Mouse (Mus musculus): ENCODE data around the gene Prmt2. TPM values are rescaled to one million over a fixed set of nuclear protein-coding genes. Genes with fewer than 3 reads are reported as not detected.

Gene Prmt2
- polyA plus RNA-seq, 1 experiment from 2014 or later = 3.0 TPM

- ATAC-seq = no peak
- 61% methylated on average over 1 of the region's 1 CpGs for WGBS (ENCODE audit: insufficient replicate concordance)
- Histone ChIP-seq H3K27ac (ENCODE audit: low read depth) (no peak overlapping the region), H3K4me2 (ENCODE audit: low read depth, low read length) (no peak overlapping the region), H3K4me1 (ENCODE audit: insufficient read depth) (no peaks in the 10 kb centered on the region), H3K27me3 (ENCODE audit: insufficient read depth, low read length) (no peaks in the 10 kb centered on the region), H3K9me3 (ENCODE audit: low read length) (no peaks in the 10 kb centered on the region), H3K36me3 (replicated peaks; ENCODE audit: insufficient read depth, low read length) (no peaks in the 10 kb centered on the region), H3K4me3 (ENCODE audit: low read depth, low read length) (no peak overlapping the region), H3K9ac (replicated peaks) (no peak overlapping the region)
- DNase-seq = no peak
- TF ChIP-seq CTCF (IDR thresholded peaks at IDR 0.05; ENCODE audit: low read depth) = no peak
- TF ChIP-seq EP300 (IDR thresholded peaks at IDR 0.05; ENCODE audit: low read depth) = no peak
These were observed 49.7 kb downstream of the Prmt2 start for GRCm38 (mm10) chr10:76188010-76188409.

- Histone ChIP-seq H3K9me3 (ENCODE audit: low read length) (no peaks in the 10 kb centered on the region), H3K27ac (ENCODE audit: low read depth) (no peak overlapping the region), H3K4me3 (ENCODE audit: low read depth, low read length) (no peak overlapping the region), H3K4me1 (ENCODE audit: insufficient read depth) (no peaks in the 10 kb centered on the region), H3K27me3 (ENCODE audit: insufficient read depth, low read length) (no peaks in the 10 kb centered on the region), H3K9ac (replicated peaks) (no peak overlapping the region), H3K4me2 (ENCODE audit: low read depth, low read length) (no peak overlapping the region), H3K36me3 (replicated peaks; ENCODE audit: insufficient read depth, low read length) (no peaks in the 10 kb centered on the region)
- ATAC-seq (no peak), DNase-seq (no peak)
- TF ChIP-seq EP300 (IDR thresholded peaks at IDR 0.05; ENCODE audit: low read depth) (no peak), CTCF (IDR thresholded peaks at IDR 0.05; ENCODE audit: low read depth) (no peak)
- WGBS (ENCODE audit: insufficient replicate concordance) = 59% methylated on average over 4 of the region's 4 CpGs
These were observed 52.4 kb downstream of the Prmt2 start for GRCm38 (mm10) chr10:76185216-76185615.

GRCm38 (mm10) chr10:76174899-76175298 is 62.8 kb downstream of the Prmt2 start:
- H3K27me3 ChIP-seq (ENCODE audit: insufficient read depth, low read length) = no peaks in the 10 kb centered on the region
- TF ChIP-seq CTCF (IDR thresholded peaks at IDR 0.05; ENCODE audit: low read depth) (no peak), EP300 (IDR thresholded peaks at IDR 0.05; ENCODE audit: low read depth) (no peak)
- no peak overlapping the region for H3K9ac ChIP-seq (replicated peaks)
- no peaks in the 10 kb centered on the region for H3K36me3 ChIP-seq (replicated peaks; ENCODE audit: insufficient read depth, low read length)
- WGBS (ENCODE audit: insufficient replicate concordance) = 49% methylated on average over 2 of the region's 2 CpGs
- H3K4me3 ChIP-seq (ENCODE audit: low read depth, low read length) = no peak overlapping the region
- DNase-seq (no peak), ATAC-seq (no peak)
- no peaks in the 10 kb centered on the region for H3K4me1 ChIP-seq (ENCODE audit: insufficient read depth)
- H3K27ac ChIP-seq (ENCODE audit: low read depth) = no peak overlapping the region
- H3K4me2 ChIP-seq (ENCODE audit: low read depth, low read length) = no peak overlapping the region
- no peaks in the 10 kb centered on the region for H3K9me3 ChIP-seq (ENCODE audit: low read length)

GRCm38 (mm10) chr10:76158009-76158408 is 79.7 kb downstream of the Prmt2 start:
- DNase-seq = no peak
- no peak overlapping the region for H3K4me2 ChIP-seq (ENCODE audit: low read depth, low read length)
- WGBS (ENCODE audit: insufficient replicate concordance) = 46% methylated on average over 1 of the region's 1 CpGs

GRCm38 (mm10) chr10:76157528-76157927 is 80.1 kb downstream of the Prmt2 start:
- Histone ChIP-seq H3K4me3 (ENCODE audit: low read depth, low read length) (no peak overlapping the region), H3K4me1 (ENCODE audit: insufficient read depth) (no peaks in the 10 kb centered on the region), H3K36me3 (replicated peaks; ENCODE audit: insufficient read depth, low read length) (no peaks in the 10 kb centered on the region), H3K9me3 (ENCODE audit: low read length) (no peaks in the 10 kb centered on the region), H3K27ac (ENCODE audit: low read depth) (no peak overlapping the region), H3K27me3 (ENCODE audit: insufficient read depth, low read length) (no peaks in the 10 kb centered on the region), H3K4me2 (ENCODE audit: low read depth, low read length) (no peak overlapping the region), H3K9ac (replicated peaks) (no peak overlapping the region)
- no peak for ATAC-seq
- no peak for DNase-seq
- no peak for TF ChIP-seq CTCF (IDR thresholded peaks at IDR 0.05; ENCODE audit: low read depth)
- no peak for TF ChIP-seq EP300 (IDR thresholded peaks at IDR 0.05; ENCODE audit: low read depth)
- 64% methylated on average over 5 of the region's 5 CpGs for WGBS (ENCODE audit: insufficient replicate concordance)

More at GRCm38 (mm10) chr10:76158009-76158408, 79.7 kb downstream of the Prmt2 start:
- no peak for ATAC-seq
- no peaks in the 10 kb centered on the region for H3K4me1 ChIP-seq (ENCODE audit: insufficient read depth)
- H3K27ac ChIP-seq (ENCODE audit: low read depth) = no peak overlapping the region
- no peak overlapping the region for H3K9ac ChIP-seq (replicated peaks)
- no peaks in the 10 kb centered on the region for H3K27me3 ChIP-seq (ENCODE audit: insufficient read depth, low read length)
- H3K9me3 ChIP-seq (ENCODE audit: low read length) = no peaks in the 10 kb centered on the region
- H3K36me3 ChIP-seq (replicated peaks; ENCODE audit: insufficient read depth, low read length) = no peaks in the 10 kb centered on the region
- TF ChIP-seq CTCF (IDR thresholded peaks at IDR 0.05; ENCODE audit: low read depth) (no peak), EP300 (IDR thresholded peaks at IDR 0.05; ENCODE audit: low read depth) (no peak)
- H3K4me3 ChIP-seq (ENCODE audit: low read depth, low read length) = no peak overlapping the region

MicroRNAs within 50 kb of the gene (microRNA counts, 519-probe panel; counts per million panel counts)
- not detected for microRNA mmu-miR-678

Small RNA genes lying within 50 kb of the gene (microRNA-seq; reads per million reads assigned to microRNA genes)
- not detected for gene Mir678

Other genes with a start within 250 kb of the Prmt2 start
- 7.3 and 8.3 TPM in 2 replicates for gene Zfp280b, start 205.2 kb downstream of the Prmt2 start, polyA plus RNA-seq (2015; fragmentation: Nextera tagmentation; extraction: Ambion mirVana)
- not detected in 2 replicates for gene Slc5a4b, start 126.9 kb downstream of the Prmt2 start, polyA plus RNA-seq (2015; fragmentation: Nextera tagmentation; extraction: Ambion mirVana)
- not detected in 2 replicates for gene Slc5a4a, start 90.4 kb downstream of the Prmt2 start, polyA plus RNA-seq (2015; fragmentation: Nextera tagmentation; extraction: Ambion mirVana)
- gene S100b, start 16.0 kb upstream of the Prmt2 start, polyA plus RNA-seq (2015; fragmentation: Nextera tagmentation; extraction: Ambion mirVana) = 0.14 and 0.23 TPM in 2 replicates
- gene Dip2a, start 107.4 kb upstream of the Prmt2 start, polyA plus RNA-seq (2015; fragmentation: Nextera tagmentation; extraction: Ambion mirVana) = 0.67 and 0.97 TPM in 2 replicates
- gene AC141477.1, start 202.6 kb upstream of the Prmt2 start, polyA plus RNA-seq (2015; fragmentation: Nextera tagmentation; extraction: Ambion mirVana) = 1.2 TPM in 1 of 2 replicates, not detected in the other
- 4.5 and 5.4 TPM in 2 replicates for gene Pcnt, start 204.9 kb upstream of the Prmt2 start, polyA plus RNA-seq (2015; fragmentation: Nextera tagmentation; extraction: Ambion mirVana)
- not detected in 2 replicates for gene 2610028H24Rik, start 211.2 kb upstream of the Prmt2 start, polyA plus RNA-seq (2015; fragmentation: Nextera tagmentation; extraction: Ambion mirVana)
- gene Mcm3ap, start 231.1 kb upstream of the Prmt2 start, polyA plus RNA-seq (2015; fragmentation: Nextera tagmentation; extraction: Ambion mirVana) = 14.9 and 18.2 TPM in 2 replicates
- gene Ybey, start 231.2 kb upstream of the Prmt2 start, polyA plus RNA-seq (2015; fragmentation: Nextera tagmentation; extraction: Ambion mirVana) = 2.5 and 2.7 TPM in 2 replicates

Measured in liver, postnatal 0 days (tissue).